Mouse (Mus musculus) CH12.LX (cell line): ENCODE data around the gene Tmprss11e. TPM values are rescaled to one million over a fixed set of nuclear protein-coding genes. Genes with fewer than 3 reads are reported as not detected.

ENCODE experiments used
- DNase-seq: peaks from one replicate; pipeline ENCODE4 v3.0.0-alpha.2; 2013; ENCODE audit errors: extremely low read depth
- H3K27ac ChIP-seq: 2 replicates; pipeline ENCODE4 v1.5.1; 2012; ENCODE audit warnings: low read depth, mild to moderate bottlenecking, control low read depth, moderate library complexity; ENCODE audit not compliant: insufficient read depth
- H3K27me3 ChIP-seq: replicated peaks from 2 replicates; pipeline ENCODE3; 2012; ENCODE audit warnings: inconsistent platforms
- H3K36me3 ChIP-seq, 2 experiments: replicated peaks in 1 of 2; 2 replicates each; pipeline versions ENCODE3 to v1.6.1; 2012; ENCODE audit warnings: inconsistent platforms in 1 of 2, low read length in 1 of 2, mild to moderate bottlenecking in 1 of 2, mixed read lengths in 1 of 2, moderate library complexity in 1 of 2; ENCODE audit not compliant: control insufficient read depth in 1 of 2, insufficient read depth in 1 of 2
- H3K4me1 ChIP-seq, 2 experiments: 2 replicates each; pipeline ENCODE4 v1.6.1; 2012; ENCODE audit warnings: inconsistent platforms in 1 of 2, moderate library complexity in 1 of 2; ENCODE audit not compliant: insufficient read depth in 2 of 2, control insufficient read depth in 1 of 2
- H3K4me2 ChIP-seq: 2 replicates; pipeline ENCODE4 v1.6.1; 2012; ENCODE audit warnings: low read depth, mild to moderate bottlenecking, control low read depth; ENCODE audit not compliant: poor library complexity, insufficient read depth, severe bottlenecking
- H3K4me3 ChIP-seq, 3 experiments: fragments of 150-350 bp in 1 of 3; sonication (generic) in 1 of 3; replicated peaks in 1 of 3; 2 replicates each; pipeline versions ENCODE3 to v1.5.1; 2011 to 2012; ENCODE audit warnings: low read depth in 2 of 3, low read length in 2 of 3, mild to moderate bottlenecking in 2 of 3, moderate library complexity in 2 of 3, control low read depth in 1 of 3, improper control_type of control experiment in 1 of 3, inconsistent platforms in 1 of 3, mixed read lengths in 1 of 3; ENCODE audit not compliant: poor library complexity in 1 of 3
- H3K79me2 ChIP-seq: replicated peaks from 2 replicates; pipeline ENCODE4 v1.6.1; 2012; ENCODE audit warnings: mild to moderate bottlenecking, moderate library complexity; ENCODE audit not compliant: control insufficient read depth, poor library complexity, insufficient read depth, severe bottlenecking; ENCODE audit errors: extremely low read depth
- H3K9ac ChIP-seq: 2 replicates; pipeline ENCODE4 v1.6.1; 2012; ENCODE audit warnings: low read depth, mild to moderate bottlenecking, control low read depth, moderate library complexity; ENCODE audit not compliant: insufficient read depth
- H3K9me3 ChIP-seq: replicated peaks from 2 replicates; pipeline ENCODE3; 2012; ENCODE audit warnings: low read length, inconsistent platforms, mixed read lengths
- BHLHE40 ChIP-seq: IDR thresholded peaks from 2 replicates; pipeline ENCODE4 v1.6.1; 2011; ENCODE audit warnings: mild to moderate bottlenecking, low read depth, low read length, improper control_type of control experiment
- CHD1 ChIP-seq: IDR thresholded peaks from 2 replicates; pipeline ENCODE4 v1.6.1; 2012; ENCODE audit warnings: low read depth, low read length, improper control_type of control experiment, inconsistent platforms
- CHD2 ChIP-seq: IDR thresholded peaks from 2 replicates; pipeline ENCODE4 v1.6.1; 2011; ENCODE audit warnings: low read length, improper control_type of control experiment
- CTCF ChIP-seq, 2 experiments: IDR thresholded peaks in 1 of 2; conservative IDR thresholded peaks in 1 of 2; 2 replicates each; pipeline ENCODE4 v1.5.1; 2011 to 2012; ENCODE audit warnings: low read depth in 2 of 2, low read length in 2 of 2, improper control_type of control experiment in 1 of 2, inconsistent platforms in 1 of 2, mild to moderate bottlenecking in 1 of 2, moderate library complexity in 1 of 2
- E2F4 ChIP-seq: IDR thresholded peaks from 2 replicates; pipeline ENCODE4 v1.6.1; 2011; ENCODE audit warnings: low read depth, low read length, improper control_type of control experiment; ENCODE audit not compliant: insufficient replicate concordance
- EP300 ChIP-seq: IDR thresholded peaks from 2 replicates; pipeline ENCODE4 v1.6.1; 2011; ENCODE audit warnings: low read length, improper control_type of control experiment
- GABPA ChIP-seq: IDR thresholded peaks from 2 replicates; pipeline ENCODE4 v1.6.1; 2012; ENCODE audit warnings: low read depth, low read length, improper control_type of control experiment, inconsistent platforms; ENCODE audit not compliant: insufficient replicate concordance
- JUN ChIP-seq: IDR thresholded peaks from 2 replicates; pipeline ENCODE4 v1.6.1; 2011; ENCODE audit warnings: low read depth, mild to moderate bottlenecking, low read length, improper control_type of control experiment, moderate library complexity; ENCODE audit not compliant: insufficient read depth
- JUND ChIP-seq: conservative IDR thresholded peaks from 2 replicates; pipeline ENCODE4 v1.6.1; 2011; ENCODE audit warnings: low read depth, low read length, improper control_type of control experiment
- KAT2A ChIP-seq: IDR thresholded peaks from 2 replicates; pipeline ENCODE4 v1.6.1; 2012; ENCODE audit warnings: low read length, improper control_type of control experiment, inconsistent platforms; ENCODE audit not compliant: insufficient replicate concordance
- MAZ ChIP-seq: IDR thresholded peaks from 2 replicates; pipeline ENCODE4 v1.6.1; 2012; ENCODE audit warnings: low read depth, mild to moderate bottlenecking, inconsistent platforms, low read length, improper control_type of control experiment, moderate library complexity
- MXI1 ChIP-seq: IDR thresholded peaks from 2 replicates; pipeline ENCODE4 v1.6.1; 2011; ENCODE audit warnings: mild to moderate bottlenecking, low read depth, low read length, improper control_type of control experiment
- MYC ChIP-seq: IDR thresholded peaks from 2 replicates; pipeline ENCODE4 v1.6.1; 2011; ENCODE audit warnings: low read depth, mild to moderate bottlenecking, improper control_type of control experiment, low read length
- PAX5 ChIP-seq: IDR thresholded peaks from 2 replicates; pipeline ENCODE4 v1.6.1; 2012; ENCODE audit warnings: low read length, inconsistent platforms, mixed read lengths
- RAD21 ChIP-seq: IDR thresholded peaks from 2 replicates; pipeline ENCODE4 v1.6.1; 2011; ENCODE audit warnings: low read depth, mild to moderate bottlenecking, low read length, improper control_type of control experiment, moderate library complexity
- RCOR1 ChIP-seq: conservative IDR thresholded peaks from 2 replicates; pipeline ENCODE4 v1.6.1; 2012; ENCODE audit warnings: low read depth, mild to moderate bottlenecking, inconsistent platforms, low read length, improper control_type of control experiment
- SMC3 ChIP-seq: IDR thresholded peaks from 2 replicates; pipeline ENCODE4 v1.6.1; 2011; ENCODE audit warnings: low read depth, low read length, improper control_type of control experiment
- TBP ChIP-seq: conservative IDR thresholded peaks from 2 replicates; pipeline ENCODE4 v1.6.1; 2011; ENCODE audit warnings: low read depth, low read length, improper control_type of control experiment
- TCF12 ChIP-seq: IDR thresholded peaks from 2 replicates; pipeline ENCODE4 v1.6.1; 2014; ENCODE audit warnings: low read depth, mild to moderate bottlenecking, inconsistent platforms, low read length, improper control_type of control experiment
- UBTF ChIP-seq: IDR thresholded peaks from 2 replicates; pipeline ENCODE4 v1.6.1; 2012; ENCODE audit warnings: low read depth, mild to moderate bottlenecking, inconsistent platforms, low read length, improper control_type of control experiment, moderate library complexity
- USF2 ChIP-seq: conservative IDR thresholded peaks from 2 replicates; pipeline ENCODE4 v1.6.1; 2011; ENCODE audit warnings: low read depth, low read length, improper control_type of control experiment
- ZC3H11A ChIP-seq: IDR thresholded peaks from 2 replicates; pipeline ENCODE4 v1.6.1; 2012; ENCODE audit warnings: low read depth, mild to moderate bottlenecking, inconsistent platforms, low read length, improper control_type of control experiment
- ZKSCAN1 ChIP-seq: IDR thresholded peaks from 2 replicates; pipeline ENCODE4 v1.6.1; 2012; ENCODE audit warnings: low read depth, inconsistent platforms, low read length, improper control_type of control experiment, borderline replicate concordance
- ZMIZ1 ChIP-seq: IDR thresholded peaks from 2 replicates; pipeline ENCODE4 v1.6.1; 2012; ENCODE audit warnings: low read depth, mild to moderate bottlenecking, inconsistent platforms, low read length, improper control_type of control experiment
- ZNF384 ChIP-seq: IDR thresholded peaks from 2 replicates; pipeline ENCODE4 v1.6.1; 2012; ENCODE audit warnings: low read depth, low read length, improper control_type of control experiment, inconsistent platforms
- dilution Hi-C: fragments of 300-500 bp; cut with MboI; formaldehyde crosslinking; loops from 2 replicates; pipeline ENCODE4 v1.14.3; 2020; ENCODE audit warnings: low sequenced_read_pairs; ENCODE audit not compliant: extremely low pct_unique_long_range_greater_than_20kb, extremely low pct_ligation_motif_present
- in situ Hi-C: fragments of 300-500 bp; cut with MboI; formaldehyde crosslinking; loops from 3 replicates; pipeline ENCODE4 v1.14.3; 2019; ENCODE audit warnings: low sequenced_read_pairs, low pct_ligation_motif_present, low pct_unique_long_range_greater_than_20kb, mixed read lengths
- polyA plus RNA-seq: library from polyadenylated mRNA; unstranded; fragments of >175 nt; gene quantifications from 2 replicates; pipeline ENCODE4 v1.2.1, GENCODE M21; 2012; ENCODE audit warnings: low read depth; ENCODE audit not compliant: insufficient read length
- total RNA-seq, 2 experiments: library from RNA; depleted of rRNA; stranded (reverse); fragments of 300-350 nt in 1 of 2; fragments of >200 nt in 1 of 2; gene quantifications; 2 replicates each; pipeline ENCODE4 v1.2.3; 2012 to 2014

Tmprss11e gene
- total and polyA plus RNA-seq, 3 experiments: not detected

GRCm38 (mm10) chr5:86776941-86777340 lies 31.3 kb upstream of the Tmprss11e start:
- Histone ChIP-seq H3K36me3 (no peaks in the 10 kb centered on the region), H3K27ac (no peak overlapping the region), H3K4me2 (no peak overlapping the region), H3K27me3 (no peaks in the 10 kb centered on the region), H3K4me3 (no peak overlapping the region), H3K4me1 (no peaks in the 10 kb centered on the region), H3K9me3 (no peaks in the 10 kb centered on the region), H3K9ac (no peak overlapping the region), H3K79me2 (no peaks in the 10 kb centered on the region)
- TF ChIP-seq CHD1 (no peak), KAT2A (no peak), MAZ (no peak), MYC (no peak), ZC3H11A (no peak), EP300 (no peak), RAD21 (no peak), BHLHE40 (no peak), CHD2 (no peak)
- DNase-seq: no peak
- dilution Hi-C loops: no loop called here
- in situ Hi-C loops: no loop called here

- in situ Hi-C loops (loop anchor here (25.0 kb wide), 1 partner anchor 284 kb away; no protein-coding TSS in a partner anchor), dilution Hi-C loops (no loop called here)
These were observed 25.4 kb upstream of the Tmprss11e start for GRCm38 (mm10) chr5:86771010-86771409.

DNA sequence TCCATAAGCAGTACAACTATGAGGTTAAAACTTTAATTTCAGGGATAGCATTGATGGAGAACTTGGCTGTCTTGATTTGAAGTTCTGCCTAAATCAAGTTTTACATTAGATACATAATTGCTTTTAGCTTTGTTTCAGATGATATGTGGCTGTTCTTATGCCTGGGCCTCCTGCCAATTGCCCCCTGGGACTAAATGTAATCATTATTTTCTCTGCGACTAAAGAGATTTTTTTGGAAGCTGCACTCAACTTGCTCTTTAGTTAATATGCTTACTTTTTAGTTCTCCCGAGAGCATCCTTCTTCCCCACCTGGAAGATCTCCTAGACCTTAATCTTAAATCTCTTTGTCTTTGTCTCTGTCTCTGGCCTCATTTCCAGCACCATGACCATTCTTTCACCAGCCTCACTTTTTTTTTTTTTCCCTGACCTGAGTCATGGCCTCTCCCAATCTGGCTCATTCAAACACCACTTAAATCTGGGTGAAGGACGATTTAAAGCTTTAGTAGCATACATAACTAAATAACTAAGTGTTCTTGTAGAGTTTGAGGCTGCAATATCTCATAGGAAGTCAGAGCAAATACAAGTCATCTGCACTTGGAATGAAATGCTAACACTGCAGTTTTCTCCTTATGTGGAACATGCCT lies 23.5 kb upstream of the Tmprss11e start:
- Histone ChIP-seq H3K4me3 (no peak overlapping the region), H3K9me3 (no peaks in the 10 kb centered on the region), H3K27ac (no peak overlapping the region), H3K36me3 (no peaks in the 10 kb centered on the region), H3K4me1 (no peaks in the 10 kb centered on the region), H3K27me3 (no peaks in the 10 kb centered on the region), H3K9ac (no peak overlapping the region), H3K4me2 (no peak overlapping the region), H3K79me2 (no peaks in the 10 kb centered on the region)
- in situ Hi-C loops: loop anchor here (25.0 kb wide), 1 partner anchor 282 kb away; no protein-coding TSS in a partner anchor
- dilution Hi-C loops: no loop called here
- no peak for DNase-seq
- TF ChIP-seq PAX5: no peak
- no peak for TF ChIP-seq RCOR1
- no peak for TF ChIP-seq ZMIZ1
- TF ChIP-seq MYC: no peak
- no peak for TF ChIP-seq CTCF (conservative IDR thresholded peaks at IDR 0.05 in 1 of 2, IDR thresholded peaks at IDR 0.05 in 1 of 2; ENCODE audit: low read depth in 2 of 2, low read length in 2 of 2)
- no peak for TF ChIP-seq TBP
- no peak for TF ChIP-seq JUND
- no peak for TF ChIP-seq MXI1
- no peak for TF ChIP-seq UBTF
- no peak for TF ChIP-seq E2F4
- no peak for TF ChIP-seq USF2
- TF ChIP-seq TCF12: no peak
- no peak for TF ChIP-seq GABPA
- TF ChIP-seq ZNF384: no peak
- no peak for TF ChIP-seq JUN
- no peak for TF ChIP-seq SMC3
- no peak for TF ChIP-seq KAT2A

More at GRCm38 (mm10) chr5:86771010-86771409, 25.4 kb upstream of the Tmprss11e start:
- H3K4me2 ChIP-seq: no peak overlapping the region
- no peaks in the 10 kb centered on the region for H3K79me2 ChIP-seq
- H3K36me3 ChIP-seq: no peaks in the 10 kb centered on the region
- H3K27ac ChIP-seq: no peak overlapping the region
- no peak overlapping the region for H3K9ac ChIP-seq
- no peaks in the 10 kb centered on the region for H3K27me3 ChIP-seq
- H3K4me3 ChIP-seq: no peak overlapping the region
- DNase-seq: peak; percentile 38
- TF ChIP-seq SMC3: peak; percentile 56
- TF ChIP-seq ZKSCAN1: no peak
- peak; percentile 58 for TF ChIP-seq RAD21
- peak in 1 of 2 experiments; percentile 63; a peak in 2 of 4 replicates for TF ChIP-seq CTCF (conservative IDR thresholded peaks at IDR 0.05 in 1 of 2, IDR thresholded peaks at IDR 0.05 in 1 of 2; ENCODE audit: low read depth in 2 of 2, low read length in 2 of 2)
- no peaks in the 10 kb centered on the region for H3K9me3 ChIP-seq
- H3K4me1 ChIP-seq: no peaks in the 10 kb centered on the region
